Mouse (Mus musculus) limb, embryonic 15.5 days (tissue): ENCODE measurements around the gene Med28. TPM values are rescaled to one million over a fixed set of nuclear protein-coding genes. Genes with fewer than 3 reads are reported as not detected.

Source experiments
- ATAC-seq: fragments of 200-750 bp; cut with Nextera tagmentation; 2 replicates; pipeline ENCODE4 v1.8.0; 2017; ENCODE audit warnings: low read depth, moderate TSS enrichment; ENCODE audit not compliant: insufficient number of reproducible peaks, low FRiP score, low TSS enrichment
- H3K27ac ChIP-seq: fragments of 300-500 bp; sonication (generic); 2 replicates; pipeline ENCODE4 v1.5.1; 2015; ENCODE audit warnings: moderate library complexity, mild to moderate bottlenecking, inconsistent platforms
- H3K27me3 ChIP-seq: fragments of 300-500 bp; sonication (generic); 2 replicates; pipeline ENCODE4 v1.6.1; 2015; ENCODE audit warnings: inconsistent platforms
- H3K36me3 ChIP-seq: fragments of 300-500 bp; sonication (generic); 2 replicates; pipeline ENCODE4 v1.6.1; 2015; ENCODE audit warnings: inconsistent platforms
- H3K4me1 ChIP-seq: fragments of 300-500 bp; sonication (generic); 2 replicates; pipeline ENCODE4 v1.6.1; 2015; ENCODE audit warnings: inconsistent platforms
- H3K4me2 ChIP-seq: fragments of 300-500 bp; sonication (generic); 2 replicates; pipeline ENCODE4 v1.6.1; 2015; ENCODE audit warnings: mild to moderate bottlenecking, inconsistent platforms
- H3K4me3 ChIP-seq: fragments of 300-500 bp; sonication (generic); 2 replicates; pipeline ENCODE4 v1.5.1; 2015; ENCODE audit warnings: mild to moderate bottlenecking, inconsistent platforms
- H3K9ac ChIP-seq: fragments of 300-500 bp; sonication (generic); 2 replicates; pipeline ENCODE4 v1.6.1; 2015; ENCODE audit warnings: inconsistent platforms
- H3K9me3 ChIP-seq: fragments of 300-500 bp; sonication (generic); 2 replicates; pipeline ENCODE4 v1.6.1; 2016; ENCODE audit warnings: inconsistent platforms
- WGBS: fragments of 180-500 bp; shearing (Covaris S2); methylation state at CpG from one replicate; pipeline ENCODE4 v1.1.7; 2015; 5-methylcytosine and 5-hydroxymethylcytosine counted together
- polyA plus RNA-seq: library from polyadenylated mRNA; unstranded; fragments of >200 nt; fragmentation: Nextera tagmentation; extraction: Ambion mirVana; gene quantifications from 2 replicates; pipeline ENCODE4 v1.2.1, GENCODE M21; 2015

The Med28 gene
- 219 and 225 TPM in 2 replicates for polyA plus RNA-seq

GRCm38 (mm10) chr5:45519960-45520808 lies at the start of gene Med28:
Gene Med28 (plus strand): TSS chr5:45520229.
- peak within 1 kb of the TSS; percentile 90 for H3K9ac ChIP-seq
- 2% methylated on average over 56 of the region's 56 CpGs for whole genome bisulfite sequencing
- H3K4me1 ChIP-seq = peaks cover 17% of the 10 kb centered on the region
- peak within 1 kb of the TSS; percentile 82 for H3K4me3 ChIP-seq
- H3K36me3 ChIP-seq = peaks cover 16% of the 10 kb centered on the region
- H3K9me3 ChIP-seq = no peaks in the 10 kb centered on the region
- H3K27me3 ChIP-seq = no peaks in the 10 kb centered on the region
- H3K27ac ChIP-seq = peak within 1 kb of the TSS; percentile 65
- ATAC-seq = peak; percentile 86
- H3K4me2 ChIP-seq = peak within 1 kb of the TSS; percentile 73

- H3K4me2 ChIP-seq = no peak overlapping the region
- H3K27me3 ChIP-seq = no peaks in the 10 kb centered on the region
- no peak overlapping the region for H3K9ac ChIP-seq
- no peaks in the 10 kb centered on the region for H3K36me3 ChIP-seq
- peaks cover 12% of the 10 kb centered on the region; the same call in 1 of the 2 replicates for H3K4me1 ChIP-seq
- H3K27ac ChIP-seq = no peak overlapping the region
- H3K9me3 ChIP-seq = no peaks in the 10 kb centered on the region
- no peak for ATAC-seq
- H3K4me3 ChIP-seq = no peak overlapping the region
- 24% methylated on average over 7 of the region's 7 CpGs for WGBS
Measured at GRCm38 (mm10) chr5:45472880-45473450, 47.1 kb upstream of the Med28 start.

GRCm38 (mm10) chr5:45473521-45473920 lies 46.5 kb upstream of the Med28 start:
- Histone ChIP-seq H3K9ac (no peak overlapping the region), H3K4me3 (no peak overlapping the region), H3K9me3 (no peaks in the 10 kb centered on the region), H3K4me2 (no peak overlapping the region), H3K36me3 (no peaks in the 10 kb centered on the region), H3K27ac (no peak overlapping the region), H3K4me1 (peaks cover 12% of the 10 kb centered on the region; the same call in 1 of the 2 replicates), H3K27me3 (no peaks in the 10 kb centered on the region)
- no peak for ATAC-seq
- WGBS = 64% methylated on average over 1 of the region's 1 CpGs

GRCm38 (mm10) chr5:45474215-45474614 lies 45.8 kb upstream of the Med28 start:
- H3K4me2 ChIP-seq = no peak overlapping the region
- peaks cover 12% of the 10 kb centered on the region; the same call in 1 of the 2 replicates for H3K4me1 ChIP-seq
- H3K9ac ChIP-seq = no peak overlapping the region
- no peaks in the 10 kb centered on the region for H3K27me3 ChIP-seq
- ATAC-seq = no peak
- no peaks in the 10 kb centered on the region for H3K36me3 ChIP-seq
- no peak overlapping the region for H3K4me3 ChIP-seq
- WGBS = 31% methylated on average over 6 of the region's 6 CpGs
- H3K9me3 ChIP-seq = no peaks in the 10 kb centered on the region
- H3K27ac ChIP-seq = no peak overlapping the region

- Histone ChIP-seq H3K36me3 (no peaks in the 10 kb centered on the region), H3K27me3 (no peaks in the 10 kb centered on the region), H3K4me1 (peaks cover 12% of the 10 kb centered on the region; the same call in 1 of the 2 replicates), H3K9me3 (no peaks in the 10 kb centered on the region), H3K27ac (no peak overlapping the region), H3K4me3 (no peak overlapping the region), H3K4me2 (no peak overlapping the region), H3K9ac (no peak overlapping the region)
- WGBS = 77% methylated on average over 3 of the region's 4 CpGs
- ATAC-seq = no peak
Measured at GRCm38 (mm10) chr5:45474758-45475157, 45.3 kb upstream of the Med28 start.

GRCm38 (mm10) chr5:45475771-45476170 lies 44.3 kb upstream of the Med28 start:
- no peaks in the 10 kb centered on the region for H3K36me3 ChIP-seq
- H3K4me2 ChIP-seq = no peak overlapping the region
- no peak for ATAC-seq
- H3K4me1 ChIP-seq = peaks cover 12% of the 10 kb centered on the region; the same call in 1 of the 2 replicates
- 58% methylated on average over 5 of the region's 5 CpGs for WGBS
- no peaks in the 10 kb centered on the region for H3K9me3 ChIP-seq
- H3K9ac ChIP-seq = no peak overlapping the region
- H3K4me3 ChIP-seq = no peak overlapping the region
- no peak overlapping the region for H3K27ac ChIP-seq
- no peaks in the 10 kb centered on the region for H3K27me3 ChIP-seq

GRCm38 (mm10) chr5:45476288-45476687 lies 43.7 kb upstream of the Med28 start:
- WGBS = 48% methylated on average over 6 of the region's 6 CpGs
- H3K4me1 ChIP-seq = peaks cover 12% of the 10 kb centered on the region; the same call in 1 of the 2 replicates
- H3K27me3 ChIP-seq = no peaks in the 10 kb centered on the region
- no peaks in the 10 kb centered on the region for H3K36me3 ChIP-seq
- no peak overlapping the region for H3K4me2 ChIP-seq
- no peak overlapping the region for H3K27ac ChIP-seq
- H3K4me3 ChIP-seq = no peak overlapping the region
- ATAC-seq = no peak
- no peaks in the 10 kb centered on the region for H3K9me3 ChIP-seq
- H3K9ac ChIP-seq = no peak overlapping the region

- Histone ChIP-seq H3K27ac (no peak overlapping the region), H3K9ac (no peak overlapping the region), H3K36me3 (no peaks in the 10 kb centered on the region), H3K4me2 (no peak overlapping the region), H3K4me3 (no peak overlapping the region), H3K4me1 (peaks cover 12% of the 10 kb centered on the region; the same call in 1 of the 2 replicates), H3K9me3 (no peaks in the 10 kb centered on the region), H3K27me3 (no peaks in the 10 kb centered on the region)
- ATAC-seq = no peak
- WGBS = 75% methylated on average over 7 of the region's 7 CpGs
Measured at GRCm38 (mm10) chr5:45477601-45478000, 42.4 kb upstream of the Med28 start.

- H3K4me3 ChIP-seq = no peak overlapping the region
- ATAC-seq = no peak
- H3K4me2 ChIP-seq = no peak overlapping the region
- peaks cover 8% of the 10 kb centered on the region; the same call in 1 of the 2 replicates for H3K4me1 ChIP-seq
- H3K27me3 ChIP-seq = no peaks in the 10 kb centered on the region
- no peak overlapping the region for H3K27ac ChIP-seq
- no peaks in the 10 kb centered on the region for H3K9me3 ChIP-seq
- no peaks in the 10 kb centered on the region for H3K36me3 ChIP-seq
- no peak overlapping the region for H3K9ac ChIP-seq
- WGBS = 92% methylated on average over 1 of the region's 1 CpGs
Measured at GRCm38 (mm10) chr5:45480066-45480465, 40.0 kb upstream of the Med28 start.

- no peak overlapping the region for H3K4me3 ChIP-seq
- 94% methylated on average over 2 of the region's 2 CpGs for WGBS
- no peak overlapping the region for H3K4me2 ChIP-seq
- H3K27ac ChIP-seq = no peak overlapping the region
- peaks cover 4% of the 10 kb centered on the region; the same call in 1 of the 2 replicates for H3K4me1 ChIP-seq
- H3K36me3 ChIP-seq = no peaks in the 10 kb centered on the region
- no peak overlapping the region for H3K9ac ChIP-seq
- H3K27me3 ChIP-seq = no peaks in the 10 kb centered on the region
- no peak for ATAC-seq
- H3K9me3 ChIP-seq = no peaks in the 10 kb centered on the region
Measured at GRCm38 (mm10) chr5:45481125-45481524, 38.9 kb upstream of the Med28 start.

- Histone ChIP-seq H3K4me2 (no peak overlapping the region), H3K4me1 (no peaks in the 10 kb centered on the region), H3K36me3 (no peaks in the 10 kb centered on the region), H3K27me3 (no peaks in the 10 kb centered on the region), H3K27ac (no peak overlapping the region), H3K4me3 (no peak overlapping the region), H3K9ac (no peak overlapping the region), H3K9me3 (no peaks in the 10 kb centered on the region)
- no peak for ATAC-seq
- WGBS = 82% methylated on average over 3 of the region's 3 CpGs
Measured at GRCm38 (mm10) chr5:45482607-45483006, 37.4 kb upstream of the Med28 start.

- no peak for ATAC-seq
- Histone ChIP-seq H3K9ac (no peak overlapping the region), H3K4me1 (no peaks in the 10 kb centered on the region), H3K36me3 (no peaks in the 10 kb centered on the region), H3K27ac (no peak overlapping the region), H3K4me2 (no peak overlapping the region), H3K9me3 (no peaks in the 10 kb centered on the region), H3K27me3 (no peaks in the 10 kb centered on the region), H3K4me3 (no peak overlapping the region)
- 63% methylated on average over 1 of the region's 1 CpGs for WGBS
Measured at GRCm38 (mm10) chr5:45483654-45484053, 36.4 kb upstream of the Med28 start.
